Mouse (Mus musculus): ENCODE measurements at regions not wholly inside any gene's neighbourhood (a gene's known extent, or its start where the extent isn't known, plus 50 kb on each side); places are given as distances from the start of the nearest gene placed in this dataset.

GRCm38 (mm10) chr8:102845362-102845761 lies 59.9 kb upstream of the Cdh11 start:
- no peak for DNase-seq (ENCODE audit: low spot score in 2 of 2)

GRCm38 (mm10) chr8:102860021-102860420 lies 74.6 kb upstream of the Cdh11 start:
- DNase-seq (ENCODE audit: low spot score in 2 of 2): no peak

- DNase-seq (ENCODE audit: low spot score in 2 of 2): no peak
Observed at GRCm38 (mm10) chr8:102899525-102899924, 114.1 kb upstream of the Cdh11 start.

GRCm38 (mm10) chr8:102900662-102901061 lies 115.2 kb upstream of the Cdh11 start:
- DNase-seq (ENCODE audit: low spot score in 2 of 2): no peak

GRCm38 (mm10) chr8:102907444-102907843 lies 122.0 kb upstream of the Cdh11 start:
- DNase-seq (ENCODE audit: low spot score in 2 of 2): no peak

GRCm38 (mm10) chr8:102931342-102931835 lies 145.9 kb upstream of the Cdh11 start:
- DNase-seq (ENCODE audit: low spot score in 2 of 2): no peak

- DNase-seq (ENCODE audit: low spot score in 2 of 2): no peak
Observed at GRCm38 (mm10) chr8:102938771-102939170, 153.3 kb upstream of the Cdh11 start.

GRCm38 (mm10) chr8:102945546-102945945 lies 160.1 kb upstream of the Cdh11 start:
- DNase-seq (ENCODE audit: low spot score in 2 of 2): no peak

GRCm38 (mm10) chr8:102978161-102978581 lies 192.7 kb upstream of the Cdh11 start:
- no peak for DNase-seq (ENCODE audit: low spot score in 2 of 2)

- no peak for DNase-seq (ENCODE audit: low spot score in 2 of 2)
Observed at GRCm38 (mm10) chr8:102983220-102983909, 197.9 kb upstream of the Cdh11 start.

- no peak for DNase-seq (ENCODE audit: low spot score in 2 of 2)
Observed at GRCm38 (mm10) chr8:102983910-102984225, 198.4 kb upstream of the Cdh11 start.

GRCm38 (mm10) chr8:103007284-103007984 lies 222.0 kb upstream of the Cdh11 start:
- no peak for DNase-seq (ENCODE audit: low spot score in 2 of 2)

GRCm38 (mm10) chr8:103019121-103019520 lies 233.7 kb upstream of the Cdh11 start:
- DNase-seq (ENCODE audit: low spot score in 2 of 2): no peak

- DNase-seq (ENCODE audit: low spot score in 2 of 2): no peak
Observed at GRCm38 (mm10) chr8:103023237-103023636, 237.8 kb upstream of the Cdh11 start.

- no peak for DNase-seq (ENCODE audit: low spot score in 2 of 2)
Observed at GRCm38 (mm10) chr8:103031708-103032107, 246.3 kb upstream of the Cdh11 start.

- DNase-seq (ENCODE audit: low spot score in 2 of 2): no peak
Observed at GRCm38 (mm10) chr8:103033956-103034355, 248.5 kb upstream of the Cdh11 start.

- DNase-seq (ENCODE audit: low spot score in 2 of 2): no peak
Observed at GRCm38 (mm10) chr8:103072079-103072635, 286.7 kb upstream of the Cdh11 start.

GRCm38 (mm10) chr8:103072646-103073045 lies 287.2 kb upstream of the Cdh11 start:
- no peak for DNase-seq (ENCODE audit: low spot score in 2 of 2)

- no peak for DNase-seq (ENCODE audit: low spot score in 2 of 2)
Observed at GRCm38 (mm10) chr8:103078559-103078958, 293.1 kb upstream of the Cdh11 start.

GRCm38 (mm10) chr8:103086956-103087482 lies 301.6 kb upstream of the Cdh11 start:
- peak in 1 of 2 experiments; percentile 7 for DNase-seq (ENCODE audit: low spot score in 2 of 2)

- DNase-seq (ENCODE audit: low spot score in 2 of 2): no peak
Observed at GRCm38 (mm10) chr8:103096496-103097092, 311.2 kb upstream of the Cdh11 start.

GRCm38 (mm10) chr8:103125581-103125980 lies 340.1 kb upstream of the Cdh11 start:
- DNase-seq (ENCODE audit: low spot score in 2 of 2): no peak
